In the genomic region with DNA sequence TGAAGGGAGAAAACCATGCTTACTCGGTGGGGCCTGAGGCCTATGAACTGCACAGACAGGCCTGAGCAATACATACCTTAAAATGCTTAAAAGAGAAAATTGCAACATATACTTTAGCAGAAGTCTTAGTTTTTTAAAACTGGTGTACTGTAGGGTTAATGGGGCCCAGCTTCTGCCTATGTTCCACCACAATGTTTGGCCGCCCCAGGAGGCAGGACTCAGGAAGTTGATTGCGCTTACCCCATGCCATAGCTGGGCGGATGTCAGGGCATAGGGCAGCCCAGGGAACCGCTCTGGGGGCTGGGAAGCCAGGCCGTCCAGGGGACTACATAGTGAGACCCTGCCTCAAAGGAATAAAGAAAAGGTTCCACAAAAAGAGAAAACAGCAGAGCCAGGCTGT, we compare ENCODE assay signal across 14 mouse cellular contexts. TPM values are rescaled to one million over a fixed set of nuclear protein-coding genes. Genes with fewer than 3 reads are reported as not detected.
A peak's percentile ranks its signal among the peaks of the same experiment; 100 is the strongest.
DNase-seq lines count a peak whose midpoint lies in the region; ATAC-seq lines count a peak whose summit lies in the region.
"Had no signal": no experiment of that assay in that cellular context is flagged by ENCODE, and none has a peak within 500 bp of the region (broad histone marks: within the 10 kb centered on the region; RNA-seq: fewer than 3 reads in every experiment).

No protein-coding gene starts in this region.

- ATAC-seq in hindbrain, embryonic 11.5 days (ENCODE audit: low FRiP score): no peak
- no peak for ATAC-seq in midbrain, embryonic 11.5 days (ENCODE audit: low FRiP score)
- no peak for ATAC-seq in midbrain, embryonic 14.5 days (ENCODE audit: low FRiP score, low TSS enrichment)
- no peak for ATAC-seq in liver, embryonic 13.5 days (ENCODE audit: low read depth)

- no peak overlapping the region for H3K4me2 ChIP-seq in hindbrain, embryonic 11.5 days (replicated peaks; ENCODE audit: low read depth, low read length)
- no peak overlapping the region for H3K4me2 ChIP-seq in midbrain, embryonic 11.5 days
- no peak overlapping the region for H3K4me2 ChIP-seq in midbrain, embryonic 14.5 days (ENCODE audit: low read length)
- H3K4me2 ChIP-seq in liver, embryonic 13.5 days: no peak overlapping the region
- H3K4me2 ChIP-seq: kidney, embryonic 15.5 days; lung, embryonic 15.5 days had no signal

- H3K9me3 ChIP-seq in hindbrain, embryonic 10.5 days: no peaks in the 10 kb centered on the region
- H3K9me3 ChIP-seq in hindbrain, embryonic 11.5 days (ENCODE audit: control insufficient read depth, low read length): no peaks in the 10 kb centered on the region
- H3K9me3 ChIP-seq in midbrain, embryonic 11.5 days (ENCODE audit: control insufficient read depth, low read length): no peaks in the 10 kb centered on the region
- H3K9me3 ChIP-seq in midbrain, embryonic 14.5 days (ENCODE audit: control insufficient read depth, low read length): no peaks in the 10 kb centered on the region
- no peaks in the 10 kb centered on the region for H3K9me3 ChIP-seq in liver, embryonic 13.5 days (replicated peaks)
- H3K9me3 ChIP-seq: kidney, embryonic 15.5 days; lung, embryonic 15.5 days had no signal

- H3K27me3 ChIP-seq in hindbrain, embryonic 10.5 days (ENCODE audit: insufficient read depth, poor library complexity, severe bottlenecking): no peaks in the 10 kb centered on the region
- H3K27me3 ChIP-seq in hindbrain, embryonic 11.5 days (ENCODE audit: control insufficient read depth, insufficient read depth, low read length): no peaks in the 10 kb centered on the region
- no peaks in the 10 kb centered on the region for H3K27me3 ChIP-seq in midbrain, embryonic 11.5 days (ENCODE audit: control insufficient read depth, insufficient read depth, low read length)
- no peaks in the 10 kb centered on the region for H3K27me3 ChIP-seq in midbrain, embryonic 14.5 days (ENCODE audit: control insufficient read depth, insufficient read depth, low read length)
- H3K27me3 ChIP-seq in liver, embryonic 13.5 days: no peaks in the 10 kb centered on the region
- H3K27me3 ChIP-seq: kidney, embryonic 15.5 days; lung, embryonic 15.5 days had no signal

- DNase-seq in hindbrain, embryonic 10.5 days (ENCODE audit: low spot score): no peak
- no peak for DNase-seq in hindbrain, embryonic 11.5 days (ENCODE audit: low spot score)
- peak; percentile 66 for DNase-seq in midbrain, embryonic 11.5 days (ENCODE audit: low spot score, missing footprints)
- DNase-seq in midbrain, embryonic 14.5 days: no peak
- no peak for DNase-seq in liver, embryonic 13.5 days
- DNase-seq in MN1 (ENCODE audit: low spot score): no peak
- DNase-seq in embryo, embryonic 10.5 days (ENCODE audit: low spot score): no peak
- DNase-seq: cerebellum, adult 11 months; embryo, embryonic 11 days; layer of hippocampus, adult 9-11 months; thymus, postnatal 25 days had no signal

- H3K9ac ChIP-seq in hindbrain, embryonic 11.5 days (ENCODE audit: low read depth, low read length): no peak overlapping the region
- H3K9ac ChIP-seq in midbrain, embryonic 11.5 days (ENCODE audit: low read length): no peak overlapping the region
- no peak overlapping the region for H3K9ac ChIP-seq in midbrain, embryonic 14.5 days (replicated peaks; ENCODE audit: low read length)
- no peak overlapping the region for H3K9ac ChIP-seq in liver, embryonic 13.5 days
- H3K9ac ChIP-seq: kidney, embryonic 15.5 days; lung, embryonic 15.5 days had no signal

- no peak overlapping the region for H3K4me3 ChIP-seq in hindbrain, embryonic 10.5 days
- no peak overlapping the region for H3K4me3 ChIP-seq in hindbrain, embryonic 11.5 days (ENCODE audit: low read depth, low read length)
- no peak overlapping the region for H3K4me3 ChIP-seq in midbrain, embryonic 11.5 days (ENCODE audit: low read depth, low read length)
- H3K4me3 ChIP-seq in midbrain, embryonic 14.5 days (replicated peaks; ENCODE audit: low read depth, low read length): no peak overlapping the region
- H3K4me3 ChIP-seq in liver, embryonic 13.5 days (replicated peaks): no peak overlapping the region
- H3K4me3 ChIP-seq: kidney, embryonic 15.5 days; lung, embryonic 15.5 days had no signal

- H3K36me3 ChIP-seq in hindbrain, embryonic 10.5 days: peaks cover 2% of the 10 kb centered on the region; the same call in 1 of the 2 replicates
- H3K36me3 ChIP-seq in hindbrain, embryonic 11.5 days (ENCODE audit: control insufficient read depth, insufficient read depth, low read length): no peaks in the 10 kb centered on the region
- H3K36me3 ChIP-seq in midbrain, embryonic 11.5 days (ENCODE audit: control insufficient read depth, insufficient read depth, low read length): no peaks in the 10 kb centered on the region
- 0 out of 2 replicates have a peak, but pooled peaks cover 2% of the 10 kb centered on the region for H3K36me3 ChIP-seq in midbrain, embryonic 14.5 days (ENCODE audit: control insufficient read depth, insufficient read depth, low read length)
- H3K36me3 ChIP-seq in liver, embryonic 13.5 days: 0 out of 2 replicates have a peak, but pooled peaks cover 2% of the 10 kb centered on the region
- H3K36me3 ChIP-seq: kidney, embryonic 15.5 days; lung, embryonic 15.5 days had no signal

- H3K4me1 ChIP-seq in hindbrain, embryonic 10.5 days (replicated peaks): peaks cover 21% of the 10 kb centered on the region
- no peaks in the 10 kb centered on the region for H3K4me1 ChIP-seq in hindbrain, embryonic 11.5 days (replicated peaks; ENCODE audit: control insufficient read depth, insufficient read depth, low read length)
- peaks cover 7% of the 10 kb centered on the region; the same call in 1 of the 2 replicates for H3K4me1 ChIP-seq in midbrain, embryonic 11.5 days (ENCODE audit: control insufficient read depth, insufficient read depth, low read length)
- peaks cover 38% of the 10 kb centered on the region for H3K4me1 ChIP-seq in midbrain, embryonic 14.5 days (ENCODE audit: control insufficient read depth, insufficient read depth, low read length)
- H3K4me1 ChIP-seq in liver, embryonic 13.5 days (replicated peaks): peaks cover 30% of the 10 kb centered on the region

- peak overlapping the region; percentile 25; the same call in 1 of the 2 replicates for H3K27ac ChIP-seq in hindbrain, embryonic 10.5 days
- H3K27ac ChIP-seq in hindbrain, embryonic 11.5 days (ENCODE audit: low read depth, low read length): no peak overlapping the region
- no peak overlapping the region for H3K27ac ChIP-seq in midbrain, embryonic 11.5 days (ENCODE audit: low read depth, low read length)
- H3K27ac ChIP-seq in midbrain, embryonic 14.5 days (replicated peaks; ENCODE audit: low read depth, low read length): no peak overlapping the region
- peak overlapping the region; percentile 3; the same call in 1 of the 2 replicates for H3K27ac ChIP-seq in liver, embryonic 13.5 days
- H3K27ac ChIP-seq: kidney, embryonic 15.5 days; lung, embryonic 15.5 days; stomach, postnatal 0 days had no signal

- 42% methylated on average over 6 of the region's 6 CpGs for WGBS in hindbrain, embryonic 10.5 days
- 51% methylated on average over 6 of the region's 6 CpGs for WGBS in hindbrain, embryonic 11.5 days
- WGBS in midbrain, embryonic 11.5 days: 61% methylated on average over 6 of the region's 6 CpGs
- 69% methylated on average over 6 of the region's 6 CpGs for WGBS in midbrain, embryonic 14.5 days
- 42% methylated on average over 6 of the region's 6 CpGs for WGBS in liver, embryonic 13.5 days (ENCODE audit: insufficient replicate concordance)

RNA-seq across cellular contexts. Expression of gene Tnrc6c, which starts 42.5 kb away (rescaled TPM):
- polyA plus RNA-seq in hindbrain, embryonic 10.5 days (2016; fragmentation: Nextera tagmentation; extraction: Ambion mirVana): 11.1 and 14.4 TPM in 2 replicates
- polyA plus RNA-seq in hindbrain, embryonic 11.5 days (2014; fragmentation: Nextera tagmentation; extraction: Ambion mirVana): 17.0 and 20.6 TPM in 2 replicates
- 14.6 and 15.1 TPM in 2 replicates for polyA plus RNA-seq in midbrain, embryonic 11.5 days (2014; fragmentation: Nextera tagmentation; extraction: Ambion mirVana)
- 34.0 and 35.1 TPM in 2 replicates for polyA plus RNA-seq in midbrain, embryonic 14.5 days (2014; fragmentation: Nextera tagmentation; extraction: Ambion mirVana)
- polyA plus RNA-seq in liver, embryonic 13.5 days (2015; fragmentation: Nextera tagmentation; extraction: Ambion mirVana): 2.8 and 2.9 TPM in 2 replicates

Comparison
In these comparisons a context has a peak if more than half of its experiments do, and no peak if none do; other contexts are left out.
1. H3K27ac ChIP-seq: peak in hindbrain, embryonic 10.5 days (single experiment) and liver, embryonic 13.5 days (single experiment); none in hindbrain, embryonic 11.5 days (single experiment), midbrain, embryonic 11.5 days (single experiment) and midbrain, embryonic 14.5 days (single experiment).